Mouse (Mus musculus): Measurements from ENCODE around the gene Gm5475.

- TF ChIP-seq CTCF (IDR thresholded peaks at IDR 0.05; ENCODE audit: low read depth) (no peak), EP300 (optimal IDR thresholded peaks at IDR 0.05) (no peak)
Observed at GRCm38 (mm10) chr15:100393016-100393415, 28.9 kb upstream of the Gm5475 start.
